Mouse (Mus musculus): ENCODE measurements around the gene Rras.

Gene Rras

DNA sequence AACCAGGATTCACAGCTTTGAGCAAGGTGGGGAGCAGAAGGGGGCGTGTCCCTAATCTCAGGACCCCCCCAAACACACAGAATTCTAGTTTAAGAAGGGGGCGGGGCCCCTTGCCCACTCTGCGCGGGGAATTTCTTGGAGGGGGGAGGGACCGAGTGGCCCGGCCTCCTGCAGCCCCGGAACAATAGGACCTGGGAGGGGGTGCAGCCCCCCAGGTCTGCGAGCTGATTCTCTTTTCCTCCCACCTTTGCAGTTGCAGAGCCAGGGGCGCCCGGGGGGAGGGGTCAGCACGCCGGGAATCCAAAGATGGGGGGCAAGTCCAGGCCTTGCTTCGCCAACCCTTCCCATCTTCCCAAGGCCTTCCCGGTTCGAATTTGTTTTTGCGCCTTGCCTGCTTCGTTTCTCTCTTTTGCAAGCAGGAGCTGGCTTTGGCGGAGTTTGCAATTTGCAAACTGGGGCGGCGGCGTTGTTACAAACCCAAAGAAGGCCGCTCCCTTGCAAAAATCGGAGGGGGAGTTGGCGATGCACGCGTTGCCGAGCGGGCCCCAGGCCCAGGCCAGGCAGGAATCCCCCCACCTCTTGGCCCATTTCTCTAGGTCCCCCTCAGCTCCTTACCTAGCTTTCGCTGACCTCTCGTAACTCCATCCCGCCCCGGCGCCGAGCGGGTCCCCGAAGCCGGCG is 34.6 kb downstream of the Rras start:
- peak in 1 of 2 experiments; percentile 57 for DNase-seq (ENCODE audit: low spot score in 2 of 2)

DNA sequence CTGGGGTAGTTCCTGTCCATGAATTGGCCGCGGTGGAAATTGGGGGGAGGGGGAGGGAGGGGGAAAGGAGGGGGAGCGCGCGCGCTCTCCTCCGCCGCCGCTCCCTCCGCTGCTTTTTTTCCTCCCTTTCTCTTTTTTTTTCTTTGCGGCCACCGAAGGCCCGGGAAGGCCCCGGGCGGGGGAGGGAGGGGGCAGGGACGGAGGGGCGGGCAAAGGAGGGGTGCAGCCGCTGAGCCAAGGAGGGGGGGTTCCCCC is 35.0 kb downstream of the Rras start, which contains the start of gene Prr12:
Prr12 (minus strand) TSS at position 20 of the 255 bp plus-strand sequence.
- no peak for DNase-seq (ENCODE audit: low spot score in 2 of 2)

DNA sequence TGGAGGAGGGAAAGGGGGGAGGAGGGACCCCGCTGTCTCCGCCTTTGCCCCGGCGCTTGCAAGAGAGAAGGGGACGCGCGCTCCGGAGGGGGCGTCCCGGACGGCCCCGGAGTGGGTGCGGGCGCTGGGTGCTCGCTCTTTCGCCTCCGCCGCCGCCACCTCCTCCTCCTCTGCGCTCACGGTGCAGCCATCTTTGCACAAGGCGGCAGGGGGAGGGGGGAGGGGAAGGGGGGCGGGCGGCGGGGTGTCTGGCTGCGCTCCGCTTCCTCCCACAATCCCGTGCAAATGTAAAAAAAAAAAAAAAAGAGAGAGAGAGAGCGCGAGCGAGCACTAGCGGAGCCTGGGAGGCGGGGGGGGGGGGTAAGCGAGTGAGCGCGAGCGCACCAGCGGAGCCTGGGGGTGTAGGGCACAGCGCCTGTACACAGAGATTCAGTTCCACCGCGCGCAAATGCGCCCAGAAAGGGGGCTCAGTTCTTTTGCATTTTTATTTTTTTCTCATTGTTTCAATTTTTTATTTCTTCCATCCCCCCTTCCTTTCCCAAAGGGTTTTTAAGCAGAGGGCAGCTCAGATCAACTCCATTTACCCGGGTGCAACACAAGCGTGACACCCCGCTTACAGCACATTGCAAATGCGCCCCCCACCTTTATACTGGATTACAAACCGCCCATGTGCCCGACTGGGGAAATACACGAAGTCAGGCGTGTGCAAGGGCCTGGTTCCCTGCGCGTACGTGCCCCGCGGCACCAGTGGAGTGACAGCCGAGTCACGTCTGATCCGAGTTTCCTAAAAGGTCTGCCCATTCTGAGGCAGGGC is 35.6 kb downstream of the Rras start:
- DNase-seq (ENCODE audit: low spot score in 2 of 2), result peak; percentile 70 to 80

DNA sequence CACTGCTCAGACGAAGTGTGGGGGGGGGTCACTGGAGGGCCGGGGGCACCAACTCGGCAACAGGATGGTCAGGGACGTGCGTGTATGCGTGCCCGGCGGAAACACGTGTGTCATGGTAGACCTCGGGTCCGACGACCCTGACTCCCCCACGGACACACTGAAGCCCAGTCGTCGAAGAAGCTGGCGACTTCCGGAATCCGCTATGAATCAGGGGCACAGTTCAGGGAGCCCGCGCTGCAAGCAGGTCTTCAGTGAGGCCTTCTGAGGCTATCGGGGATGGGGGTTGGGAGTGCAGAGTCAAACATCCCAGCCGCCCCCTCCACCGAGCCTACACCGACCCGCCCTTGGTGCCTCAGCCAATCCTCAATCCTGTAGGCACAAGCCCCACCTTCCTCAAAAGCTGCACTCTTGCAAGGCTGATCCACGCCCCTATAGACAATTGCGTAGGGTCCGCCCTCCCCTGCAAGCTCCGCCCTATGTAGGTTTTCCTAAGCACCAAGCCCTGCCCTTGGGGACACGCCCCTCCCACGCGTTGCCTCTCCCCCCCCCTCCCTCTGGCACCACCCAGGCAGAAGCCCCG is 36.3 kb downstream of the Rras start:
- DNase-seq (ENCODE audit: low spot score in 2 of 2), result peak; percentile 91 to 98

DNA sequence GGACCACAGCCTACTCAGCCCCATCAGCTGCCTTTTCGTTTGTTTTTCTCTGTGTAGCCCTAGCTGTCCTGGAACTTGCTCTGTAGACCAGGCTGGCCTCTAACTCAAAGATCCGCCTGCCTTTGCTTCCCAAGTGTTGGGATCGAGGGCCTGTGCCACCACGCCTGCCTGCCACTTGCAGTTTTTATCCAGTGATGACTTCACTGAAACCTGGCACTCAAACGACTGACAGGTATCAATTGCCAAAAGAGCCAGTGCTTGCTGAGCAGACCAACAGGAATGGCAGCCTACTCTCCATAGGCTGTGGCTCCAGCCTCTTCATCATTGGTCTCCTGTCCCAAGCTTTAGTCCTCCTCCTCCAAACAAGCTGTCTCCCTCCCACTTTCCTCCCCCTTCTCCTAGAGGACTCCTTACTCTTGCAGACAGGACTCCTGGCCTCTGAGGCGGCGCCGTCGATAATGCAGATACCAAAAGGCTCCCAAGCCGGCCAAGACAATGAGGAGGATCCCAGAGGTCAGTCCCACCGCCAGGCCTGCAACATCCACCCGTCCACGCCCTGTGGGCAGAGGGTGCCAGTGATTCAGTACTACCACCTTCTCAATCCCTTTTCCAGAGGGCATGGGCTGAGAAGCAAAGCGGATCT is 38.7 kb downstream of the Rras start:
- DNase-seq (ENCODE audit: low spot score in 2 of 2), result no peak

DNA sequence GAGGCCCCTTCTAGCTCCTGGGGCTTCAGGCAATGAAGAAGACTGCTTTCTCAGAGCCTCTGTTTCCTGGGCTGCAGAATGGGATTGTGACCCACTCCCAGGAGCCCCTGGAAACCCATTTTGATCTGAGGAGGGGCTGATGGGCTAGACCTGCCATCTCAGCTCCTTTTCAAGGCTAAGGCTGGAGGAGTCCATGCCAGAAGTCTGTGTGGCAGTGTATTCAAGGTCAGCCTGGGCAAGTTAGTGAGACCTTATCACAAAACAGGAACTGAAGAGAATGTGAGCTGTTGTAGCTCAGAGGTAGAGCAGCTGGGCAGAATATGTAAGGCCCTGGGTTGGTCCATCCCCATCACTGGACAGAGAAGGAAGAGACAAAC is 39.2 kb downstream of the Rras start:
- DNase-seq (ENCODE audit: low spot score in 2 of 2), result no peak

DNA sequence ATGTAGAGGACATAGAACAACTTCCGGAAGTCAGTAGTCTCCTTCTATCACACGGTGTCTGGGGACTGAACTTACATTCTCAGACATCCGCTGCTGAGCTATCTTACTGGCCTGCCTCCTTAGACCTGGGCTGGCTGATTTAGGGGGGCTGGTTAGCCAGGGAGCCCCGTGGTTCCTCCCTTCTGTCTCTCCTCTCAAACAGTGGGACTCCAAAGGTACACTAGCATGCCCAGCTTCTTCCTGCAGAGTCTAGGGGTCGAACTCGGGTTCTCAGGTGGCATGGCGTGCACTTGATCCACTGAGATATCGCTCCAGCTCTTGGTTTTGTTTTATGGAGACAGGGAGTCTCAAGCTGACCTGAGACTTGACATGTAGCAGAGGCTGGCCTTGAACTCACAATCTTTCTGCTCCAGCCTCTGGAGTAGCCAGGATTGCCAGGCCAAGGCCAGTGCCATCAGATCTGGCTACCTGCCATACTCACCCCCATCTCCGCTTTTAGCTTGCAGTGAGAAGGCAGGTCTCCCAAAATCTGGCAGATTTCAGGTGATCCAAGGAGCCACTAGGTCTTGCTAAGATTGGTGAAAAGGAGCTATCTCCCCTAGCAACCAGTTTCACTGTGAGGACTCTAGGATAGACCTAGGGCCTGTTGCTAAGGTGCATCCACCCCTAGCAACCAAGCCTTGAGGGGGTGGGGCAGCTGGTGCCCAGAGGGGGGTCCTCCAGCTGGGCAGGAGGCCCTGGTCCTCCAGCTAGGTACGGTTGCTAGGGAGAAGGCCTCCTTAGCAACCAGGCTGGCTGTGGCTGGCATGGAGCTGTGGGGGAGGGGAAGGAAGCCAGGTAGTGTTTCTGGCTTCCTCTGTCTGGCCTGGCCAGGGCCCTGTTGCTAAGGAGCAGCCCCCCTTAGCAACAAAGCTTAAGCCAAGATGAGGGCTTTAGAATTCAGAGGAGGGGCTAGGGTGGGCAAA is 41.1 kb downstream of the Rras start:
- no peak for DNase-seq (ENCODE audit: low spot score in 2 of 2)

DNA sequence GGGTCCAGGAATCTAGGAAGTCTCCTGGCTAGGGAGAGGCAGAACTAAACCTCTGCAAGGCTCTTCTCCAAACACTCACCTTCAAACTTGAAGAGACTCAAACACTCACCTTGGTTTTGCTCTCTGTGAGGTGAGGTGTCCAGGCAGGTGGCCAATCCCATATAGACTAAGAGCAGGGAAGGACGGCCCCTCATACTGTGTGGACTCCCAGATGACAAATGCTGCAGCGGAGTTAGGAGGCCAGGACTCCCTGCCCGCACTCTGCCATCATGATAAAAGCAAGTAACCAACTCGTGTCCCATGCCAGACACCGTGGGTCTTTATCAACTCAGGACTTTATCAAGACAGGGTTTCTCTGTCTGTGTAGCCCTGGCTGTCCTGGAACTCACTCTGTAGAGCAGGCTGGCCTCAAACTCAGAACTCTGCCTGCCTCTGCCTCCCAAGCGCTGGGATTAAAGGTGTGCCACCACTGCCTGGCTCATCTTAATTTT is 42.9 kb downstream of the Rras start:
- DNase-seq (ENCODE audit: low spot score in 2 of 2), result no peak

DNA sequence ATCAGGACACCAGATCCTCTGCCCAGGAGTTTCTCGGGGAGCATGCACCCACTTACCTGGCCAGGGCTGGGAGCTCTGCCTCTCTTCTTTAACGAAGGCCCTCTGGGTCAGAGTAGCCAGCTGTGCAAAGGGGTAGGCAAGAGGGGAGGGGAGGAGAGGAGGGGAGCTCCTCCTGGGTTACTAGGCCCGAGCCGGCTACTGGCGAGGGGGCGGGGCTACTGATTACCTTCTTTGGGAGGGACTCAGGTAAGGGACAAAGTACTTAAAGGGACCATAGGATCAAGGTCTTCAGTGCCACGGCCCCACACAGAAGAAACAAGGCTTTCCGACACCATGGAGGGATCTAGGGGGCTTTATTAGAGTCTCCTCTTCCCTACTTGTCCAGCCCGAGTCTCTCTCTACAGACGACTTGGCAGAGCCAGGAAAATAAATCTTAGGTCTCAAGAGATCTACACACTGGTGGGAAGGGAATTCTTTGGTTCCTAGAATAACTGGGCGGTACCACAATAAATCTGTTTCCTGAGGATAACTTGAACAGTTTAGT is 43.8 kb downstream of the Rras start:
- no peak for DNase-seq (ENCODE audit: low spot score in 2 of 2)

DNA sequence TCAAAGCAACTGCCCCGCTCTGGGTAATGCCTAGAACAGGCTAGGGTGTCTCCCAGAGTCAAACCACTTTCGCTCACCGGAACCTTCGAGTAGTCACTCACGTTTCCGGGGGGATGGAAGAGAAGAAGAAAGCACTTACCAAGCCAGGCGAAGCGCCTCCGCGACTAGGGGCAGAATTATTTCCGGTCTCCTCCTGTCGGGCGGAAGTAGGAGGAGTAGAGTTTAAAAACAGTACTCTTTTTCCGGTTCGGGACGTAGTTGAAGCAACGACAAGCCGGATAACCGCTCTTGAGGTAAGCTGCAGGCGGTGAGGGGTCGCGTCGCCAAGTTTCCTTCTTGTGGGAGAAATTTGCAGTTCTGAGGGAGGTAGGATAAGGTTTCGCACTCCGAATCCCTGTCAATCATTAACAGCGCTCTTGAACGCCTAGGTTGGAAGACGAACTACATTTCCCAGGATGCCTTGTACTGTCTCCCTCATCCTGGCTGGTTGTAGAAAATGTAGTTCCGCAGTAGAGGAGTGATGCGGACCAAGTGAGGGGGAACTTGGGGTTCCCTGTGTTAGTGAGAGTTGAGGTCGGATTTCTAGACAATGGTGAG is 44.6 kb downstream of the Rras start, which contains the start of the genes Nosip and Prrg2:
Nosip (plus strand) TSS at position 191 of the 597 bp plus-strand sequence.
Prrg2 (minus strand) TSS at position 439 of the 597 bp plus-strand sequence.
- DNase-seq (ENCODE audit: low spot score in 2 of 2), result peak; percentile 90 to 93

DNA sequence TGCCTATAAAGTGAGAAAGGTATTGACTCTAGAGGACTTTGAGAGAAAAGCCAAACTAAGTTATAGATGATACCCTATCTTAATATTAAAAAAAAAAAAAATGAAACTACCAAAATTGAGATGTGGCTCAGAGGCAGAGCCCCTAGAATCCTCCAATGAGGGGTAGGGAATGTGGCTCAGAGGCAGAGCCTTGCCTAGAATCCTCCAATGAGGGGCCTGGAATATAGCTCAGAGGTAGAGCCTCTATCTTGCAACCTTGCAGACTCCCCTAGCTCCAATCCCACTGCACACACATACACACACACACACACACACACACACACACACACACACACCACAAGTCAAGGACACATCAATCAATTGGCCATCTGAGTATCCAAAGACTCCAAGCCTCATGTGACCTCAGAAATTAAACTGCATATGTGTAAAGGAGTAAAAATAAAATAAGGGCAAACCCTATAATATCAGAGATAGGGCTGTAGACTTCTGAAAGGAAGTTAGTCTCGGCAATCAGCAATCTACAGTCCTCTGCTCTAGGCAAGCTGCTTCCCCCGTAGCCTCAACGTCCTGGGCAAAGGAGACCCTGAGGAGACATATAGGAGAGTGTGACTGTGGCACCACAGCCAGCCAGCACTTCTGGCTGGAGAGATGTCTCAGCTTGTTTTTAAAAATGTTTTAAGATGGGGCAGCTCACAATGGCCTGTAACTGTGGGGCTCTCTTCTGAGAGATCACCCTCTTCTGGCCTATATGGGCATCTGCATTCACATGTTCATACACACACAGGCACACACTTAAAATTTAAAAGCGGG is 49.6 kb downstream of the Rras start:
- no peak for DNase-seq (ENCODE audit: low spot score in 2 of 2)

DNA sequence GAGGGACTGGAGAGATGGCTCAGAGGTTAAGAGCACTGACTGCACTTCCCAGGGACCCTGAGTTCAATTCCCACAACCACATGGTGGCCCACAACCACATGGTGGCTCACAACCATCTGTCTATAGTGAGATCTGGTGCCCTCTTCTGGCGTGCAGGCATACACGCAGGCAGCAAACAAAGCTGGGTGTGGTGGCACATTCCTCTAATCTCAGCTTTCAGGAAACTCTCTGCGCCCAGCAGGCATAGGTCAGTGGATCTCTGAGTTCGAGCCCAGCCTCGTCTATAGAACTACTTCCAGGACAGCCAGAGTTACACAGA is 50.2 kb downstream of the Rras start:
- peak; percentile 47 to 70 for DNase-seq (ENCODE audit: low spot score in 2 of 2)

DNA sequence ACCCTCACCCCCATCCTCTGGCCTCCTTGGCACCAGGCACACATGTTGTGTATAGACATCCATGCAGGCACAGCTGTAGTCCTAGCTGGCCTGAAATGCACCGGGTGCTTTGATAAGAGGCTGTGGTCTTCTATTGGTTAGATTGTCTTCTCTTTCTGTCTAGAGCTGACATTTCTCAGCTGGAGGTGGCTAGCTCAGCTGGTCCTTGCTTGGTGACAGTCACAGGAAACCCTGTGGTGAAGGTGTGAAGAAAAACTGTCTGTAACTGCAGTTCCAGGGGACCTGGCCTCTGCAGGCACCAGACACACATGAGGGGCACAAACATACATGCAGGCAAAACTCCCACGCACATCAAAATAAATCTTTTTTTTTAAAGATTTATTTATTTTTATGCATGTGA is 51.9 kb downstream of the Rras start:
- no peak for DNase-seq (ENCODE audit: low spot score in 2 of 2)
